Mouse (Mus musculus) intestine, embryonic 14.5 days (tissue): ENCODE measurements at regions not wholly inside any gene's neighbourhood (a gene's known extent, or its start where the extent isn't known, plus 50 kb on each side); places are given as distances from the start of the nearest gene placed in this dataset.
A peak's percentile ranks its signal among the peaks of the same experiment; 100 is the strongest.

Experiments used
- ATAC-seq: fragments of 200-750 bp; cut with Nextera tagmentation; replicated peaks from 2 replicates; pipeline ENCODE4 v1.8.0; 2017; ENCODE audit warnings: low read depth, moderate number of reproducible peaks, moderate TSS enrichment, moderate library complexity; ENCODE audit not compliant: low FRiP score, low TSS enrichment
- DNase-seq: peaks from one replicate; pipeline ENCODE4 v3.0.0-alpha.2; 2018; ENCODE audit warnings: low spot score
- H3K27ac ChIP-seq: fragments of 300-500 bp; sonication (generic); 2 replicates; pipeline ENCODE4 v1.5.1; 2014; ENCODE audit warnings: low read depth, mild to moderate bottlenecking, control low read depth
- H3K27me3 ChIP-seq: fragments of 300-500 bp; sonication (generic); replicated peaks from 2 replicates; pipeline ENCODE4 v1.6.1; 2014; ENCODE audit warnings: low read length, control low read depth; ENCODE audit not compliant: control insufficient read depth, insufficient read depth
- H3K36me3 ChIP-seq: fragments of 300-500 bp; sonication (generic); 2 replicates; pipeline ENCODE4 v1.6.1; 2014; ENCODE audit warnings: low read length, control low read depth; ENCODE audit not compliant: control insufficient read depth, insufficient read depth
- H3K4me1 ChIP-seq: fragments of 300-500 bp; sonication (generic); replicated peaks from 2 replicates; pipeline ENCODE4 v1.6.1; 2014; ENCODE audit warnings: low read length, control low read depth, mixed read lengths; ENCODE audit not compliant: control insufficient read depth, insufficient read depth
- H3K4me2 ChIP-seq: fragments of 300-500 bp; sonication (generic); 2 replicates; pipeline ENCODE4 v1.6.1; 2014; ENCODE audit warnings: low read length
- H3K4me3 ChIP-seq: fragments of 300-500 bp; sonication (generic); 2 replicates; pipeline ENCODE4 v1.5.1; 2014; ENCODE audit warnings: low read depth, low read length, control low read depth, mixed read lengths
- H3K9ac ChIP-seq: fragments of 300-500 bp; sonication (generic); 2 replicates; pipeline ENCODE4 v1.6.1; 2014; ENCODE audit warnings: mild to moderate bottlenecking, low read length
- H3K9me3 ChIP-seq: fragments of 300-500 bp; sonication (generic); 2 replicates; pipeline ENCODE4 v1.6.1; 2016; ENCODE audit warnings: low read length, control low read depth; ENCODE audit not compliant: control insufficient read depth
- whole genome bisulfite sequencing: fragments of 180-500 bp; shearing (Covaris S2); extraction: QIAGEN DNeasy Blood & Tissue Kit; methylation state at CpG from one replicate; pipeline ENCODE4 v1.1.7; 2014; 5-methylcytosine and 5-hydroxymethylcytosine counted together

DNA sequence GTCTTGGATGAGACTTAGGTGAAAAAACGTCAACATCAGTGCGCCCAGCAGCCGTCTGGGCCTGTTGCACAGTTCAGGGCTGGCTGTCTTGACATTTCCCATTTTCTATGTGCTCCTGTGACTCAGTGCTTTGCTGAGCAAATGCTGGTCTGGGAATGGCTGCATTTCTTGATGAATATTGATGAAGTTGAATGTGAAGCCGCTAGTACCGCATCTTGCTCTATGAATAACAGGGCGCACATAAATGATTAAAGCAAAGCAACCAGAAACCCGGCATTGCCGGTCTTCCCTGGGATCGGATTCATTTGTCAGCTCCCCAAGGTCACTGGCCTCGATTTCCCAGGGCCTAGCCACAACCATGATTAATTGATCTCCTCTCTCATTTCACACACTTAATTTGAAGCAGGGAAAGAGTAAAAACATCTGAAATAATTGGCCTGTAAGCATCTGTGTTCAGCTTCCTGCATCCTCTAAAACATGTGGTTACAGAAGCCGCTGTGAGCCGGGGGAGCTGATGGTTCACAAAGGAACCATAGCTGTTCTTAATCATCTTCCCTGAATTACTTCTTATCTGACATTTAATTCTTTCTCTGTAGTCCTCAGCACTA is 57.5 kb upstream of the Sgk1 start:
- 67% methylated on average over 12 of the region's 12 CpGs for WGBS
- H3K4me2 ChIP-seq, result no peak overlapping the region
- H3K4me1 ChIP-seq, result peaks cover 8% of the 10 kb centered on the region
- H3K9me3 ChIP-seq, result no peaks in the 10 kb centered on the region
- no peak for ATAC-seq
- H3K4me3 ChIP-seq, result no peak overlapping the region
- no peak overlapping the region for H3K9ac ChIP-seq
- H3K27ac ChIP-seq, result no peak overlapping the region
- H3K27me3 ChIP-seq, result no peaks in the 10 kb centered on the region
- no peaks in the 10 kb centered on the region for H3K36me3 ChIP-seq
- DNase-seq, result peak; percentile 49

- no peak for ATAC-seq
- H3K27me3 ChIP-seq, result no peaks in the 10 kb centered on the region
- H3K4me2 ChIP-seq, result no peak overlapping the region
These were observed 55.0 kb upstream of the Sgk1 start for GRCm38 (mm10) chr10:21826793-21827504.

GRCm38 (mm10) chr10:21827505-21827844 is 54.5 kb upstream of the Sgk1 start:
- Histone ChIP-seq H3K9ac (no peak overlapping the region), H3K4me3 (no peak overlapping the region), H3K27ac (no peak overlapping the region), H3K9me3 (no peaks in the 10 kb centered on the region), H3K4me2 (no peak overlapping the region), H3K4me1 (peaks cover 8% of the 10 kb centered on the region), H3K27me3 (no peaks in the 10 kb centered on the region), H3K36me3 (no peaks in the 10 kb centered on the region)
- ATAC-seq (no peak), DNase-seq (no peak)
- WGBS, result 72% methylated on average over 3 of the region's 3 CpGs

More at GRCm38 (mm10) chr10:21826793-21827504, 55.0 kb upstream of the Sgk1 start:
- Histone ChIP-seq H3K4me3 (no peak overlapping the region), H3K9ac (no peak overlapping the region), H3K9me3 (no peaks in the 10 kb centered on the region), H3K36me3 (no peaks in the 10 kb centered on the region), H3K27ac (no peak overlapping the region), H3K4me1 (peaks cover 8% of the 10 kb centered on the region)
- WGBS, result 66% methylated on average over 5 of the region's 5 CpGs
- DNase-seq, result no peak

GRCm38 (mm10) chr10:21828432-21829061 is 53.4 kb upstream of the Sgk1 start:
- ATAC-seq, result no peak
- no peak overlapping the region for H3K4me2 ChIP-seq
- H3K4me3 ChIP-seq, result no peak overlapping the region
- no peaks in the 10 kb centered on the region for H3K9me3 ChIP-seq
- 77% methylated on average over 9 of the region's 9 CpGs for WGBS
- peaks cover 8% of the 10 kb centered on the region for H3K4me1 ChIP-seq
- DNase-seq, result no peak
- H3K9ac ChIP-seq, result no peak overlapping the region
- no peaks in the 10 kb centered on the region for H3K27me3 ChIP-seq
- H3K27ac ChIP-seq, result 0 out of 2 replicates have a peak overlapping the region, but pooled peaks have one; percentile 27
- H3K36me3 ChIP-seq, result no peaks in the 10 kb centered on the region

GRCm38 (mm10) chr10:21829062-21829731 is 52.8 kb upstream of the Sgk1 start:
- 53% methylated on average over 11 of the region's 11 CpGs for WGBS
- 0 out of 2 replicates have a peak overlapping the region, but pooled peaks have one; percentile 27 for H3K27ac ChIP-seq
- H3K4me2 ChIP-seq, result no peak overlapping the region
- DNase-seq (peak; percentile 61), ATAC-seq (no peak)
- H3K9me3 ChIP-seq, result no peaks in the 10 kb centered on the region
- H3K4me1 ChIP-seq, result peaks cover 8% of the 10 kb centered on the region
- H3K27me3 ChIP-seq, result no peaks in the 10 kb centered on the region
- no peak overlapping the region for H3K9ac ChIP-seq
- H3K4me3 ChIP-seq, result no peak overlapping the region
- no peaks in the 10 kb centered on the region for H3K36me3 ChIP-seq

GRCm38 (mm10) chr10:21831002-21831696 is 50.8 kb upstream of the Sgk1 start:
- H3K27me3 ChIP-seq, result no peaks in the 10 kb centered on the region
- ATAC-seq, result no peak
- H3K4me3 ChIP-seq, result no peak overlapping the region
- H3K4me2 ChIP-seq, result no peak overlapping the region
- no peak overlapping the region for H3K9ac ChIP-seq
- DNase-seq, result no peak
- WGBS, result 82% methylated on average over 6 of the region's 6 CpGs
- H3K36me3 ChIP-seq, result no peaks in the 10 kb centered on the region
- H3K27ac ChIP-seq, result no peak overlapping the region
- H3K4me1 ChIP-seq, result peaks cover 8% of the 10 kb centered on the region
- H3K9me3 ChIP-seq, result no peaks in the 10 kb centered on the region
